Mouse (Mus musculus): Measurements from ENCODE around the gene March7.

GRCm38 (mm10) chr2:60171786-60172530 lies 37.7 kb upstream of the March7 start:
- TF ChIP-seq POLR2A (IDR thresholded peaks at IDR 0.05; ENCODE audit: extremely low read depth, insufficient read depth, low read length) (no peak), CTCF (IDR thresholded peaks at IDR 0.05; ENCODE audit: extremely low read depth, insufficient read depth, low read length) (no peak)

Data from cortical plate, adult 2 months (tissue).